In the genomic region with DNA sequence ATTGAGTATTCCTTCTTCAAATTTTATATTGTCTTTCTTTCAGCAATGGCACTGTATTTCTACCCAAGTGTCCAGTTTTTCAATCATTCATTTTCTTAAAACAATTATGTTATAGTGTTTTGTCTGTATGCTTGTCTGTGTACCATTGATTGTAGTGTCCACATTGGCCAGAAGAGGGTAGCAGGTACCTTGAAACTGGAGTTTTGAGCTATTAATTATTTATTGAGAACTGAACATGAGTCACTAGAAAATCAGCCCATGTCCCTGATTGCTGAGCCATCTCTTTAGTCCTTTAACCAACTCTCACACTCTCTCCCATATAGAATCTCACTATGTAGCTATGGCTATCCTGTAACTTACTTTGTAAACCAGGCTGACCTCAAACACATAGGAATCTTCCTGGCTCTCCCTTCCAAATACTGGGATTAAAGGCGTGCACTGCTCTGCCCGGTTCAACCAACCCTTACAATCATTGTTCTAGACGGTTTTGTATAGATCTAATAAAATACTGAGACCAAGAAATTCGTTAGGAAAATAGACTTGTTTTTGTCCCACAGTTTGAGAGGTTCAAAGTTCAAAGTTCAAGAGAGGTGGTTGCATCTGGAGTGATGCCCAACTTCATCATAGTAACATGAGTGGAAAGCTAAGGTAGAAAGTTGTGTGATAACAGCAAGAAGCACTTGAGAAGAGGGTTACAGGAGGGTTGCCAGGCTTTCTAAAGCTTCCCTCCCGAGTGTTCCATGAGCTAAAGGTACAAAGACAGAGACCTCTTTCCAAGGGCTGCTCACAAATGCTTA, we compare ENCODE assay signal across 15 mouse cellular contexts.
DNase-seq lines count a peak whose midpoint lies in the region; ATAC-seq and TF ChIP-seq lines count a peak whose summit lies in the region.
"Had no signal": no experiment of that assay in that cellular context is flagged by ENCODE, and none has a peak within 500 bp of the region (broad histone marks: within the 10 kb centered on the region; RNA-seq: fewer than 3 reads in every experiment).

No protein-coding gene starts in this region.

- no peak overlapping the region for H3K4me3 ChIP-seq in cerebellum, adult 2 months (replicated peaks; ENCODE audit: insufficient read depth, low read depth, low read length)
- H3K4me3 ChIP-seq in hindbrain, postnatal 0 days (ENCODE audit: low read length) = no peak overlapping the region
- H3K4me3 ChIP-seq: heart, embryonic 15.5 days; megakaryocyte, embryonic 14.5 days had no signal

- peak; percentile 1 to 13 for DNase-seq in cerebellum, postnatal 14 days
- DNase-seq in cerebellum, adult 2 months = no peak
- peak; percentile 66 for DNase-seq in kidney, adult 9 months
- no peak for DNase-seq in kidney, postnatal 4 days
- DNase-seq in ES-CJ7 (ENCODE audit: low read depth, low spot score) = peak; percentile 36
- peak; percentile 29 for DNase-seq in hindbrain, postnatal 0 days (ENCODE audit: low spot score)
- no peak for DNase-seq in left cerebral cortex, adult 8-10 months (ENCODE audit: low spot score in 2 of 2)
- DNase-seq: adrenal gland, postnatal 25 days; B cell, adult 2 months; cerebellum, adult 11-12 months; lung, adult 2 months; thymus, adult 18-20 months had no signal

- no peaks in the 10 kb centered on the region for H3K36me3 ChIP-seq in hindbrain, postnatal 0 days (ENCODE audit: insufficient read depth, low read length)
- H3K36me3 ChIP-seq: heart, embryonic 15.5 days had no signal

- TF ChIP-seq CTCF in cerebellum, adult 2 months (IDR thresholded peaks at IDR 0.05; ENCODE audit: borderline replicate concordance, insufficient read depth, low read depth, low read length) = no peak
- TF ChIP-seq CTCF in hindbrain, postnatal 0 days (IDR thresholded peaks at IDR 0.05; ENCODE audit: low read depth) = peak; percentile 46

- TF ChIP-seq POLR2A in cerebellum, adult 2 months (IDR thresholded peaks at IDR 0.05; ENCODE audit: borderline replicate concordance, insufficient read depth, low read length) = no peak

- no peak overlapping the region for H3K27ac ChIP-seq in cerebellum, adult 2 months (ENCODE audit: insufficient read depth, low read length)
- H3K27ac ChIP-seq in hindbrain, postnatal 0 days = no peak overlapping the region
- H3K27ac ChIP-seq: heart, embryonic 15.5 days had no signal

- no peak for ATAC-seq in hindbrain, postnatal 0 days
- no peak for ATAC-seq in erythroid progenitor cell, adult 5-6 weeks (replicated peaks; ENCODE audit: low FRiP score, poor library complexity, severe bottlenecking)

- H3K4me1 ChIP-seq in cerebellum, adult 2 months (ENCODE audit: control insufficient read depth, insufficient read depth, low read length) = no peaks in the 10 kb centered on the region
- H3K4me1 ChIP-seq in hindbrain, postnatal 0 days (ENCODE audit: insufficient read depth, low read length) = no peaks in the 10 kb centered on the region
- H3K4me1 ChIP-seq: heart, embryonic 15.5 days; megakaryocyte, embryonic 14.5 days had no signal

- H3K27me3 ChIP-seq in cerebellum, adult 2 months (ENCODE audit: control insufficient read depth, insufficient read depth, low read length) = no peaks in the 10 kb centered on the region
- H3K27me3 ChIP-seq in hindbrain, postnatal 0 days (ENCODE audit: insufficient read depth, low read length) = no peaks in the 10 kb centered on the region
- H3K27me3 ChIP-seq: heart, embryonic 15.5 days; megakaryocyte, embryonic 14.5 days had no signal

- 64% methylated on average over 5 of the region's 5 CpGs for WGBS in cerebellum, adult 2 months
- 76% methylated on average over 5 of the region's 5 CpGs for WGBS in hindbrain, postnatal 0 days

- H3K4me2 ChIP-seq in hindbrain, postnatal 0 days (ENCODE audit: low read depth, low read length) = no peak overlapping the region
- H3K4me2 ChIP-seq: heart, embryonic 15.5 days had no signal

- H3K9me3 ChIP-seq in hindbrain, postnatal 0 days (ENCODE audit: low read length) = no peaks in the 10 kb centered on the region
- H3K9me3 ChIP-seq: heart, embryonic 15.5 days had no signal

- H3K9ac ChIP-seq in hindbrain, postnatal 0 days (replicated peaks; ENCODE audit: low read length) = no peak overlapping the region
- H3K9ac ChIP-seq: heart, embryonic 15.5 days had no signal

Comparison
In these comparisons a context has a peak if more than half of its experiments do, and no peak if none do; other contexts are left out.
1. DNase-seq: peak in cerebellum, postnatal 14 days (2 of 2), kidney, adult 9 months (single experiment), ES-CJ7 (single experiment) and hindbrain, postnatal 0 days (single experiment); none in cerebellum, adult 2 months (0 of 2), kidney, postnatal 4 days (0 of 2) and left cerebral cortex, adult 8-10 months (0 of 2).